Mouse (Mus musculus): Measurements from ENCODE around the gene Olfr398.

Gene Olfr398

DNA sequence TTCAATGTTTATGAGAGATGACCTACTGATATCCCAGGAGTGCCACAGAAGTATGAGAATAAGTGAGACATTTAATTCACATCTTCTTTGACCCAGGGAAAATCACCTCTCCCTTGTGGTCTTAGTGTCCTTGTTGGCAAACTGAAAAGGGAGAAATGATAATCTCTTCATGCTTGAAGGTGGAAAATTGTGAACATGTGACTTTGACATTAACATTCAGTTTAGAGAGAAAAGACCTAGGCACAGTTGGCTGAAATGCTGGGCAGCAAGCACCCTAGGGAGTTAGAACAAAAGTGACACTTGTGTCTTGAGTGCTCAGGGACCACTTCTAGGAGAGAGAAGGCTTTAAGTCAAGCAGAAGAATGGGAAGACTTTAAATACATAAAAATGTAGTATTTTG is at the start of gene Olfr398:
Gene Olfr398 (minus strand): TSS at position 101 of the 400 bp plus-strand sequence.
- no peak for DNase-seq (ENCODE audit: low read depth in 1 of 2, low spot score in 2 of 2)

DNA sequence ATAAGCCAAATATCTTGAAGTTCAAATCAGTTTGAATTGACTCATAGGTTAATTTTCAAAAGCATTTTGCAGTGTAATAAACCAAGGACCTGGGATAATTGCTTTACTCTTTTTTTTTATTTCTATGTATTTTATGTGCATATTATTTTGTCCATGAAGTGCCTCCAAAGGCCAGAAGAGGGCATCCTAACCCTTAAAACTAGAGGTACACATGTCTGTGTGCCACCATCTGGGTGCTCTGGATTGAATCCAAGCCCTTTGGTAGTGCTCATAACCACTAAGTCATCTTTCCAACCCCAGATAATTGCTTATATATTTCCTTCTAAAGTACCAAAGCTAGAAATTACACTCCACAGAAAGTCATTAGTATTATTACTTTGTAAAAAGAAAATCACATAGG is 2.9 kb upstream of the Olfr398 start:
- DNase-seq (ENCODE audit: low read depth in 1 of 2, low spot score in 2 of 2), result no peak

DNA sequence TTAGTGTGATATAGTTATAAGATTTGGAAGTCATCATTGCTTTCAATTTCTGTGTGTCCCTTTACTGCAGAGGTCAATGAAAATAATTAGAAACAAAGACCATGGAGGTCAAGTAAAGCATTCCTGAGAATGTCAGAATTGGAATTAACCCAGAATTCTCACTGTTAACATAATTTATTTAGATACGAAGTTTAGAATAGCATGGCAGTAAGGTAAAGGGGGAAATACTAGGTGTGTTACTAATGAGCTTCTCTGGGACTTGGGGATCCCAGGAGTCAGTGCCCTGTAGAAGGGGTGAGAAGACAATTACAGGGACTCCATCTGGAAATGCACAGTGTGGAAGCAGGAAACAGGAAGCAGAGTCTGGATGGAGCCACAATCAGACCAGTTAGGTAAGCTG is 29.7 kb downstream of the Olfr398 start, which contains the start of gene Olfr397:
Gene Olfr397 (plus strand): TSS at position 301 of the 400 bp plus-strand sequence.
- DNase-seq (ENCODE audit: low read depth in 1 of 2, low spot score in 2 of 2), result no peak

DNA sequence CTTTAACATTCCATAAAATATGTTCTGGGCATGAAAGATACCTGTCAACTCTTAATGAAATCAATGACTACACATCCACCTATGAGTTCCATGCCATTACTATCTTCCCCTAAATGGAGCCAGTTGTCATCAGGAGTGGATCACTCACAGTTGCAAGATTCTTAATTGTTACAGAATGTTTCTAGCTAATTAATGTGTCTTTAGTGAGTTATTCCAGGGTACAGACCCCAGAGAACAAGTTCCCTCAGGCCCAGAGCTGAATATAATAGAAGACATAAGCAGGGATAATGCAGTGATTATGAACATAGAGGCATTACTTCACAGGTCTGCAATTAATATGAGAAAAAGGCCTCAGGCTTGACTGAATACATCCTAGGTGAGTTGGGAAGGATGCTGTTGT is 53.8 kb downstream of the Olfr398 start, which contains the start of gene Olfr23:
Gene Olfr23 (plus strand): TSS at position 301 of the 400 bp plus-strand sequence.
- DNase-seq (ENCODE audit: low read depth in 1 of 2, low spot score in 2 of 2), result no peak
